Comparison of ENCODE assay signal across 9 mouse cellular contexts in genomic region chr12:102308457-102309011, GRCm38 (mm10). TPM values are rescaled to one million over a fixed set of nuclear protein-coding genes. Genes with fewer than 3 reads are reported as not detected.
DNase-seq lines count a peak whose midpoint lies in the region; ATAC-seq lines count a peak whose summit lies in the region.
"Had no signal": no experiment of that assay in that cellular context is flagged by ENCODE, and none has a peak within 500 bp of the region (broad histone marks: within the 10 kb centered on the region; RNA-seq: fewer than 3 reads in every experiment).

No protein-coding gene starts in this region.

- no peak overlapping the region for H3K4me2 ChIP-seq in forebrain, embryonic 16.5 days (ENCODE audit: low read length)
- no peak overlapping the region for H3K4me2 ChIP-seq in intestine, embryonic 15.5 days (replicated peaks)
- H3K4me2 ChIP-seq: midbrain, embryonic 12.5 days had no signal

- no peaks in the 10 kb centered on the region for H3K27me3 ChIP-seq in forebrain, embryonic 16.5 days (replicated peaks; ENCODE audit: control insufficient read depth, insufficient read depth, low read length)
- H3K27me3 ChIP-seq in intestine, embryonic 15.5 days (replicated peaks): no peaks in the 10 kb centered on the region
- H3K27me3 ChIP-seq: midbrain, embryonic 12.5 days had no signal

- peak overlapping the region; percentile 65 for H3K27ac ChIP-seq in forebrain, embryonic 16.5 days (ENCODE audit: low read length)
- H3K27ac ChIP-seq in intestine, embryonic 15.5 days: peak overlapping the region; percentile 49

- H3K36me3 ChIP-seq in forebrain, embryonic 16.5 days (ENCODE audit: control insufficient read depth, insufficient read depth): no peaks in the 10 kb centered on the region
- H3K36me3 ChIP-seq in intestine, embryonic 15.5 days: peaks cover 7% of the 10 kb centered on the region; the same call in 1 of the 2 replicates
- H3K36me3 ChIP-seq: midbrain, embryonic 12.5 days had no signal

- DNase-seq in retina, postnatal 1 day: peak; percentile 67
- DNase-seq in retina, embryonic 14.5 days (ENCODE audit: low spot score): no peak
- peak; percentile 27 to 82 for DNase-seq in left cerebral cortex, adult 8-10 months (ENCODE audit: low spot score in 2 of 2)
- DNase-seq in thymus, adult 18-20 months: peak; percentile 62 to 80

- H3K4me1 ChIP-seq in forebrain, embryonic 16.5 days (replicated peaks; ENCODE audit: control insufficient read depth, insufficient read depth, low read length): peaks cover 21% of the 10 kb centered on the region
- peaks cover 43% of the 10 kb centered on the region for H3K4me1 ChIP-seq in intestine, embryonic 15.5 days (replicated peaks)
- H3K4me1 ChIP-seq: midbrain, embryonic 12.5 days had no signal

- no peak overlapping the region for H3K9ac ChIP-seq in forebrain, embryonic 16.5 days (replicated peaks; ENCODE audit: low read depth, low read length)
- H3K9ac ChIP-seq in intestine, embryonic 15.5 days: no peak overlapping the region
- H3K9ac ChIP-seq: midbrain, embryonic 12.5 days had no signal

- H3K4me3 ChIP-seq in forebrain, embryonic 16.5 days (replicated peaks; ENCODE audit: low read length): no peak overlapping the region
- no peak overlapping the region for H3K4me3 ChIP-seq in intestine, embryonic 15.5 days (replicated peaks)
- H3K4me3 ChIP-seq: midbrain, embryonic 12.5 days had no signal

- 34% methylated on average over 16 of the region's 16 CpGs for WGBS in forebrain, embryonic 16.5 days
- WGBS in intestine, embryonic 15.5 days: 42% methylated on average over 16 of the region's 16 CpGs

- ATAC-seq in forebrain, embryonic 16.5 days: peak; percentile 84
- ATAC-seq in intestine, embryonic 15.5 days: 0 out of 2 replicates have a peak, but pooled peaks have one; percentile 13
- peak; percentile 29 for ATAC-seq in megakaryocyte progenitor cell, adult 5-6 weeks (replicated peaks; ENCODE audit: poor library complexity)
- no peak for ATAC-seq in erythroid progenitor cell, adult 5-6 weeks (replicated peaks; ENCODE audit: low FRiP score, poor library complexity, severe bottlenecking)

- H3K9me3 ChIP-seq in forebrain, embryonic 16.5 days (ENCODE audit: control insufficient read depth, low read length): no peaks in the 10 kb centered on the region
- no peaks in the 10 kb centered on the region for H3K9me3 ChIP-seq in intestine, embryonic 15.5 days
- H3K9me3 ChIP-seq: midbrain, embryonic 12.5 days had no signal

RNA-seq across cellular contexts. Expression of gene Rin3, which starts 25.7 kb away (rescaled TPM):
- polyA plus RNA-seq in forebrain, embryonic 16.5 days (2015; fragmentation: Nextera tagmentation; extraction: Ambion mirVana): 1.7 and 3.3 TPM in 2 replicates
- polyA plus RNA-seq in intestine, embryonic 15.5 days (2015; fragmentation: Nextera tagmentation; extraction: Ambion mirVana): 9.4 and 11.8 TPM in 2 replicates
- total RNA-seq in left cerebral cortex, adult 8-10 months (2022): 1 to 10 TPM; 2.7 to 5.3 (median 4.9) TPM
- total RNA-seq in megakaryocyte progenitor cell, adult 5-6 weeks (2015): 119 and 135 TPM in 2 replicates
- total RNA-seq in megakaryocyte progenitor cell, adult 5-6 weeks (2017): 68.0 and 70.5 TPM in 2 replicates
- total RNA-seq in erythroid progenitor cell, adult 5-6 weeks (2015; ENCODE audit: low replicate concordance): 26.4 and 27.4 TPM in 2 replicates
- 5.4 and 12.9 TPM in 2 replicates for total RNA-seq in erythroid progenitor cell, adult 5-6 weeks (2017; ENCODE audit: low replicate concordance)
